Comparison of ENCODE assay signal across 7 mouse cellular contexts in genomic region chr17:26011841-26012460, GRCm38 (mm10). TPM values are rescaled to one million over a fixed set of nuclear protein-coding genes. Genes with fewer than 3 reads are reported as not detected.
DNase-seq lines count a peak whose midpoint lies in the region; ATAC-seq lines count a peak whose summit lies in the region.

No protein-coding gene starts in this region.

- peak; percentile 80 for DNase-seq in gastrocnemius, postnatal 14 days
- DNase-seq in induced T-regulatory cell, adult 2 months (ENCODE audit: low read depth), result peak; percentile 91
- DNase-seq in left cerebral cortex, postnatal 25 days (ENCODE audit: low spot score in 2 of 2), result peak; percentile 59 to 69
- peak; percentile 85 for DNase-seq in mesoderm, embryonic 11.5 days (ENCODE audit: low read depth, low spot score)
- DNase-seq in right cerebral cortex, postnatal 36 days (ENCODE audit: low spot score in 2 of 2), result peak; percentile 30 to 43

- intact Hi-C loops in gastrocnemius, postnatal 14 days (cut with DNase I; ENCODE audit: low total_unique reads), result loop anchor here (2.0 kb wide), 1 partner anchor 117 kb away; no protein-coding TSS in a partner anchor
- intact Hi-C loops in left cerebral cortex, postnatal 25 days (cut with DNase I), result loop anchor here (1.0 kb wide), 1 partner anchor 78 kb away; the partner anchor contains the start of gene Decr2

- peak; percentile 77 for ATAC-seq in activated CD4-positive, CD25-positive, alpha-beta regulatory T cell, adult 4 months
- ATAC-seq in common myeloid progenitor, adult 5-6 weeks (replicated peaks; ENCODE audit: low read depth, poor library complexity, severe bottlenecking), result peak; percentile 90

RNA-seq across cellular contexts. Expression of gene Capn15, which starts 26.4 kb away (rescaled TPM):
- polyA plus RNA-seq in activated CD4-positive, CD25-positive, alpha-beta regulatory T cell, adult 4 months (2017; shearing (Covaris generic)), result 1 to 10 TPM; 5.2 to 7.1 TPM
- total RNA-seq in common myeloid progenitor, adult 5-6 weeks (2017), result 4.1 and 4.6 TPM in 2 replicates
- 1 to 10 TPM; 4.3 to 5.9 TPM for total RNA-seq in gastrocnemius, postnatal 14 days (2021)
- total RNA-seq in left cerebral cortex, postnatal 25 days (2021), result 10 to 100 TPM; 47.0 to 51.6 TPM

RNA-seq across cellular contexts. Expression of gene Rab11fip3, which starts 57.4 kb away (rescaled TPM):
- polyA plus RNA-seq in activated CD4-positive, CD25-positive, alpha-beta regulatory T cell, adult 4 months (2017; shearing (Covaris generic)), result 1 to 10 TPM; 2.4 to 2.7 TPM
- 0.97 and 2.2 TPM in 2 replicates for total RNA-seq in common myeloid progenitor, adult 5-6 weeks (2017)
- total RNA-seq in gastrocnemius, postnatal 14 days (2021), result 10 to 100 TPM; 39.2 to 41.3 TPM
- total RNA-seq in left cerebral cortex, postnatal 25 days (2021), result 100 to 1,000 TPM in 1 of 2 experiments, 10 to 100 TPM in 1; 95.8 to 103 TPM

RNA-seq across cellular contexts. Expression of gene A930017K11Rik, which starts 59.6 kb away (rescaled TPM):
- polyA plus RNA-seq in activated CD4-positive, CD25-positive, alpha-beta regulatory T cell, adult 4 months (2017; shearing (Covaris generic)), result not detected
- not detected in 2 replicates for total RNA-seq in common myeloid progenitor, adult 5-6 weeks (2017)
- not detected for total RNA-seq in gastrocnemius, postnatal 14 days (2021)
- total RNA-seq in left cerebral cortex, postnatal 25 days (2021), result under 1 TPM in 1 of 2 experiments, not detected in 1; 0.23 TPM

Comparison
In these comparisons a context has a peak if more than half of its experiments do, and no peak if none do; other contexts are left out.
1. Peak in every context shown above with its lines: DNase-seq and ATAC-seq.
2. DNase-seq: peak in every context shown above with its lines; median percentile 91 in induced T-regulatory cell, adult 2 months; 85 in mesoderm, embryonic 11.5 days; 80 in gastrocnemius, postnatal 14 days; 64 in left cerebral cortex, postnatal 25 days; 36 in right cerebral cortex, postnatal 36 days.
3. RNA of gene Rab11fip3, which starts 57.4 kb away (total RNA-seq): 95.8 to 103 TPM in left cerebral cortex, postnatal 25 days and 39.2 to 41.3 TPM in gastrocnemius, postnatal 14 days; 0.97 to 2.2 TPM in common myeloid progenitor, adult 5-6 weeks; every median in the first group is over 10 times any median in the second.